Mouse (Mus musculus) E14TG2a.4 (cell line): ENCODE measurements around the gene Nfic.

Source experiments
- CTCF ChIP-seq: conservative IDR thresholded peaks from 2 replicates; pipeline ENCODE4 v1.5.1; 2014; ENCODE audit warnings: low read length
- NANOG ChIP-seq: IDR thresholded peaks from 2 replicates; pipeline ENCODE4 v1.6.1; 2014; ENCODE audit warnings: borderline replicate concordance, low read length, mixed read lengths
- POU5F1 ChIP-seq: IDR thresholded peaks from 2 replicates; pipeline ENCODE4 v1.6.1; 2014; ENCODE audit warnings: low read length, borderline replicate concordance

GRCm38 (mm10) chr10:81486496-81486895, 31.1 kb upstream of the Nfic start:
- TF ChIP-seq CTCF: no peak
- no peak for TF ChIP-seq NANOG
- TF ChIP-seq POU5F1: no peak
